11 mouse cellular contexts compared by ENCODE assay signal in genomic region chr8:121346862-121347261, GRCm38 (mm10).
DNase-seq lines count a peak whose midpoint lies in the region; ATAC-seq lines count a peak whose summit lies in the region.
"Had no signal": no experiment of that assay in that cellular context is flagged by ENCODE, and none has a peak within 500 bp of the region (broad histone marks: within the 10 kb centered on the region; RNA-seq: fewer than 3 reads in every experiment).

No protein-coding gene starts in this region.

- peaks cover 18% of the 10 kb centered on the region for H3K4me1 ChIP-seq in intestine, embryonic 14.5 days (replicated peaks; ENCODE audit: control insufficient read depth, insufficient read depth, low read length)
- peaks cover 17% of the 10 kb centered on the region for H3K4me1 ChIP-seq in intestine, embryonic 15.5 days (replicated peaks)
- peaks cover 66% of the 10 kb centered on the region for H3K4me1 ChIP-seq in kidney, embryonic 16.5 days (ENCODE audit: insufficient read depth, low read length)

- H3K9ac ChIP-seq in intestine, embryonic 14.5 days (ENCODE audit: low read length): no peak overlapping the region
- H3K9ac ChIP-seq in intestine, embryonic 15.5 days: no peak overlapping the region
- H3K9ac ChIP-seq in kidney, embryonic 16.5 days (replicated peaks; ENCODE audit: low read length): peak overlapping the region; percentile 38; the same call in 1 of the 2 replicates
- H3K9ac ChIP-seq: hindbrain, embryonic 13.5 days had no signal

- ATAC-seq in intestine, embryonic 14.5 days (replicated peaks; ENCODE audit: low FRiP score, low TSS enrichment, low read depth): peak; percentile 47; the same call in 1 of the 2 replicates
- no peak for ATAC-seq in intestine, embryonic 15.5 days
- ATAC-seq in kidney, embryonic 16.5 days (ENCODE audit: low FRiP score, low TSS enrichment): peak; percentile 29; the same call in 1 of the 2 replicates
- no peak for ATAC-seq in megakaryocyte progenitor cell, adult 5-6 weeks (replicated peaks; ENCODE audit: poor library complexity)

- no peak overlapping the region for H3K4me2 ChIP-seq in intestine, embryonic 14.5 days (ENCODE audit: low read length)
- no peak overlapping the region for H3K4me2 ChIP-seq in intestine, embryonic 15.5 days (replicated peaks)
- H3K4me2 ChIP-seq in kidney, embryonic 16.5 days (replicated peaks; ENCODE audit: low read depth, low read length): no peak overlapping the region
- H3K4me2 ChIP-seq: hindbrain, embryonic 13.5 days had no signal

- no peaks in the 10 kb centered on the region for H3K9me3 ChIP-seq in intestine, embryonic 14.5 days (ENCODE audit: control insufficient read depth, low read length)
- no peaks in the 10 kb centered on the region for H3K9me3 ChIP-seq in intestine, embryonic 15.5 days
- no peaks in the 10 kb centered on the region for H3K9me3 ChIP-seq in kidney, embryonic 16.5 days (ENCODE audit: low read length)
- H3K9me3 ChIP-seq: hindbrain, embryonic 13.5 days had no signal

- DNase-seq in intestine, embryonic 14.5 days (ENCODE audit: low spot score): no peak
- DNase-seq in cerebellum, postnatal 25 days: peak; percentile 63 to 70
- peak; percentile 50 to 84 for DNase-seq in lung, postnatal 4 days
- no peak for DNase-seq in frontal cortex, postnatal 25 days (ENCODE audit: low spot score in 2 of 2)
- DNase-seq in spleen, postnatal 36 days (ENCODE audit: low spot score in 2 of 2): no peak
- DNase-seq: midbrain, embryonic 14.5 days had no signal

- H3K27me3 ChIP-seq in intestine, embryonic 14.5 days (replicated peaks; ENCODE audit: control insufficient read depth, insufficient read depth, low read length): no peaks in the 10 kb centered on the region
- H3K27me3 ChIP-seq in intestine, embryonic 15.5 days (replicated peaks): peaks cover 9% of the 10 kb centered on the region; the same call in 1 of the 2 replicates
- no peaks in the 10 kb centered on the region; the same call in 1 of the 2 replicates for H3K27me3 ChIP-seq in kidney, embryonic 16.5 days (ENCODE audit: insufficient read depth, low read length)

- 19% methylated on average over 9 of the region's 9 CpGs for WGBS in intestine, embryonic 14.5 days
- WGBS in intestine, embryonic 15.5 days: 37% methylated on average over 9 of the region's 9 CpGs
- WGBS in kidney, embryonic 16.5 days: 19% methylated on average over 9 of the region's 9 CpGs

- 0 out of 2 replicates have a peak overlapping the region, but pooled peaks have one; percentile 55 for H3K27ac ChIP-seq in intestine, embryonic 14.5 days (ENCODE audit: low read depth)
- H3K27ac ChIP-seq in intestine, embryonic 15.5 days: no peak overlapping the region; the same call in 1 of the 2 replicates
- peak overlapping the region; percentile 83 for H3K27ac ChIP-seq in kidney, embryonic 16.5 days (ENCODE audit: low read length)
- H3K27ac ChIP-seq: hindbrain, embryonic 13.5 days had no signal

- no peak overlapping the region for H3K4me3 ChIP-seq in intestine, embryonic 14.5 days (ENCODE audit: low read depth, low read length)
- H3K4me3 ChIP-seq in intestine, embryonic 15.5 days (replicated peaks): no peak overlapping the region
- no peak overlapping the region for H3K4me3 ChIP-seq in kidney, embryonic 16.5 days (ENCODE audit: low read length)
- H3K4me3 ChIP-seq: hindbrain, embryonic 13.5 days had no signal

- H3K36me3 ChIP-seq in intestine, embryonic 14.5 days (ENCODE audit: control insufficient read depth, insufficient read depth, low read length): no peaks in the 10 kb centered on the region
- H3K36me3 ChIP-seq in intestine, embryonic 15.5 days: no peaks in the 10 kb centered on the region
- no peaks in the 10 kb centered on the region for H3K36me3 ChIP-seq in kidney, embryonic 16.5 days (ENCODE audit: insufficient read depth, low read length)
- H3K36me3 ChIP-seq: G1E; hindbrain, embryonic 13.5 days had no signal

Comparison
In these comparisons a context has a peak if more than half of its experiments do, and no peak if none do; other contexts are left out.
1. ATAC-seq: peak in intestine, embryonic 14.5 days (single experiment) and kidney, embryonic 16.5 days (single experiment); none in intestine, embryonic 15.5 days (single experiment) and megakaryocyte progenitor cell, adult 5-6 weeks (single experiment).
2. DNase-seq: peak in cerebellum, postnatal 25 days (2 of 2) and lung, postnatal 4 days (2 of 2); none in intestine, embryonic 14.5 days (single experiment), frontal cortex, postnatal 25 days (0 of 2) and spleen, postnatal 36 days (0 of 2).